Mouse (Mus musculus) macrophage (primary cell): ENCODE data around the gene Spn. TPM values are rescaled to one million over a fixed set of nuclear protein-coding genes. Genes with fewer than 3 reads are reported as not detected.

Experiments used
- H3K27ac ChIP-seq: fragments of 350-480 bp; formaldehyde crosslinking; 2 replicates; pipeline ENCODE4 v1.9.0; 2021
- H3K36me3 ChIP-seq: fragments of 350-480 bp; formaldehyde crosslinking; 2 replicates; pipeline ENCODE4 v1.9.0; 2021; ENCODE audit errors: inconsistent target
- H3K4me3 ChIP-seq: fragments of 350-480 bp; formaldehyde crosslinking; 2 replicates; pipeline ENCODE4 v1.9.0; 2021; ENCODE audit errors: inconsistent target
- H3K79me2 ChIP-seq: fragments of 350-480 bp; formaldehyde crosslinking; 2 replicates; pipeline ENCODE4 v1.9.0; 2021; ENCODE audit errors: inconsistent target
- WGBS: methylation state at CpG from one replicate; pipeline ENCODE4 v1.1.7; 2026; ENCODE audit warnings: inconsistent platforms; ENCODE audit not compliant: missing documents; 5-methylcytosine and 5-hydroxymethylcytosine counted together
- polyA plus RNA-seq: library from polyadenylated mRNA; stranded (reverse); fragments of 250-400 nt; gene quantifications from 3 replicates; pipeline ENCODE4 v1.2.4, GENCODE M21; 2018; ENCODE audit warnings: inconsistent platforms

Gene Spn
- polyA plus RNA-seq, 1 experiment from 2014 or later = 3.8 TPM

- no peak within 1 kb of the TSS for H3K4me3 ChIP-seq
- no peaks in the 10 kb centered on the region for H3K36me3 ChIP-seq
- no peak within 1 kb of the TSS for H3K27ac ChIP-seq
- H3K79me2 ChIP-seq = no peaks in the 10 kb centered on the region
- WGBS = 89% methylated on average over 7 of the region's 7 CpGs
Observed at GRCm38 (mm10) chr7:127121911-127122270, 15.7 kb downstream of the Spn start, which contains the start of gene Qprt. Gene Qprt (minus strand): TSS chr7:127122226.

- Histone ChIP-seq H3K36me3 (no peaks in the 10 kb centered on the region), H3K27ac (no peak overlapping the region), H3K4me3 (no peak overlapping the region), H3K79me2 (no peaks in the 10 kb centered on the region)
- 94% methylated on average over 21 of the region's 21 CpGs for WGBS
Observed at GRCm38 (mm10) chr7:127121061-127121910, 16.3 kb downstream of the Spn start.

GRCm38 (mm10) chr7:127118671-127119445 is 18.8 kb downstream of the Spn start:
- no peak overlapping the region for H3K4me3 ChIP-seq
- 82% methylated on average over 14 of the region's 14 CpGs for WGBS
- H3K36me3 ChIP-seq = no peaks in the 10 kb centered on the region
- no peaks in the 10 kb centered on the region for H3K79me2 ChIP-seq
- H3K27ac ChIP-seq = no peak overlapping the region

GRCm38 (mm10) chr7:127117948-127118347 is 19.7 kb downstream of the Spn start:
- Histone ChIP-seq H3K27ac (no peak overlapping the region), H3K79me2 (no peaks in the 10 kb centered on the region), H3K36me3 (no peaks in the 10 kb centered on the region), H3K4me3 (no peak overlapping the region)
- 76% methylated on average over 5 of the region's 5 CpGs for WGBS

GRCm38 (mm10) chr7:127116331-127116935 is 21.2 kb downstream of the Spn start:
- H3K79me2 ChIP-seq = no peaks in the 10 kb centered on the region
- H3K36me3 ChIP-seq = no peaks in the 10 kb centered on the region
- 82% methylated on average over 9 of the region's 11 CpGs for WGBS
- H3K4me3 ChIP-seq = no peak overlapping the region
- no peak overlapping the region for H3K27ac ChIP-seq

GRCm38 (mm10) chr7:127114920-127115319 is 22.7 kb downstream of the Spn start:
- no peaks in the 10 kb centered on the region for H3K36me3 ChIP-seq
- 73% methylated on average over 10 of the region's 11 CpGs for WGBS
- no peaks in the 10 kb centered on the region for H3K79me2 ChIP-seq
- H3K4me3 ChIP-seq = no peak overlapping the region
- H3K27ac ChIP-seq = no peak overlapping the region

GRCm38 (mm10) chr7:127113614-127114259 is 23.9 kb downstream of the Spn start:
- Histone ChIP-seq H3K4me3 (no peak overlapping the region), H3K27ac (no peak overlapping the region), H3K79me2 (no peaks in the 10 kb centered on the region), H3K36me3 (no peaks in the 10 kb centered on the region)
- 42% methylated on average over 11 of the region's 12 CpGs for WGBS

- H3K36me3 ChIP-seq = no peaks in the 10 kb centered on the region
- H3K27ac ChIP-seq = no peak overlapping the region
- H3K79me2 ChIP-seq = no peaks in the 10 kb centered on the region
- 39% methylated on average over 9 of the region's 9 CpGs for WGBS
- H3K4me3 ChIP-seq = no peak overlapping the region
Observed at GRCm38 (mm10) chr7:127112921-127113597, 24.6 kb downstream of the Spn start.

- Histone ChIP-seq H3K79me2 (no peaks in the 10 kb centered on the region), H3K36me3 (no peaks in the 10 kb centered on the region), H3K4me3 (no peak overlapping the region), H3K27ac (no peak overlapping the region)
- 81% methylated on average over 12 of the region's 12 CpGs for WGBS
Observed at GRCm38 (mm10) chr7:127112251-127112841, 25.3 kb downstream of the Spn start.

- Histone ChIP-seq H3K36me3 (no peaks in the 10 kb centered on the region), H3K79me2 (no peaks in the 10 kb centered on the region), H3K4me3 (no peak overlapping the region), H3K27ac (no peak overlapping the region)
- 66% methylated on average over 5 of the region's 6 CpGs for WGBS
Observed at GRCm38 (mm10) chr7:127111461-127111860, 26.2 kb downstream of the Spn start.

GRCm38 (mm10) chr7:127110239-127111007 is 27.2 kb downstream of the Spn start:
- Histone ChIP-seq H3K36me3 (no peaks in the 10 kb centered on the region), H3K27ac (no peak overlapping the region), H3K79me2 (no peaks in the 10 kb centered on the region), H3K4me3 (no peak overlapping the region)
- 57% methylated on average over 18 of the region's 18 CpGs for WGBS

GRCm38 (mm10) chr7:127105551-127105950 is 32.1 kb downstream of the Spn start:
- WGBS = 92% methylated on average over 7 of the region's 7 CpGs
- no peaks in the 10 kb centered on the region for H3K36me3 ChIP-seq
- H3K4me3 ChIP-seq = no peak overlapping the region
- no peak overlapping the region for H3K27ac ChIP-seq
- no peaks in the 10 kb centered on the region for H3K79me2 ChIP-seq
